Mouse (Mus musculus) G1E (cell line): ENCODE results near the gene Parva. TPM values are rescaled to one million over a fixed set of nuclear protein-coding genes. Genes with fewer than 3 reads are reported as not detected.

Experiments
- ATAC-seq: 2 replicates; pipeline ENCODE4 v1.8.0; 2016; ENCODE audit warnings: mild to moderate bottlenecking; ENCODE audit not compliant: insufficient number of reproducible peaks, poor library complexity, low FRiP score, severe bottlenecking; ENCODE audit errors: extremely low read depth
- DNase-seq: peaks from one replicate; pipeline ENCODE4 v3.0.0; 2012; ENCODE audit warnings: low spot score
- H3K27me3 ChIP-seq: 2 replicates; pipeline ENCODE4 v1.6.1; 2012; ENCODE audit warnings: mild to moderate bottlenecking, low read length, inconsistent platforms; ENCODE audit not compliant: insufficient read depth
- H3K36me3 ChIP-seq: replicated peaks from 2 replicates; pipeline ENCODE3; 2012; ENCODE audit warnings: mild to moderate bottlenecking, inconsistent platforms
- H3K4me1 ChIP-seq: 2 replicates; pipeline ENCODE4 v1.6.1; 2012; ENCODE audit warnings: low read depth, low read length, inconsistent platforms, mixed read lengths; ENCODE audit not compliant: insufficient read depth
- H3K4me3 ChIP-seq: 2 replicates; pipeline ENCODE4 v1.5.1; 2012; ENCODE audit warnings: low read depth, mild to moderate bottlenecking, inconsistent platforms, low read length, moderate library complexity, mixed read lengths
- H3K9me3 ChIP-seq: replicated peaks from 2 replicates; pipeline ENCODE4 v1.6.1; 2012; ENCODE audit warnings: inconsistent platforms
- CTCF ChIP-seq: IDR thresholded peaks from 2 replicates; pipeline ENCODE4 v1.5.1; 2012; ENCODE audit warnings: low read depth, low read length, inconsistent platforms, mixed read lengths
- GATA1 ChIP-seq: IDR thresholded peaks from 2 replicates; pipeline ENCODE4 v1.6.1; 2012; ENCODE audit warnings: borderline replicate concordance, low read length, inconsistent platforms, mixed read lengths
- GATA2 ChIP-seq: IDR thresholded peaks from 2 replicates; pipeline ENCODE4 v1.6.1; 2012; ENCODE audit warnings: low read depth, low read length, inconsistent platforms, borderline replicate concordance
- POLR2AphosphoS5 ChIP-seq: IDR thresholded peaks from 2 replicates; pipeline ENCODE4 v1.6.1; 2012; ENCODE audit warnings: low read depth, low read length, inconsistent platforms; ENCODE audit not compliant: insufficient replicate concordance
- TAL1 ChIP-seq: conservative IDR thresholded peaks from 2 replicates; pipeline ENCODE4 v1.6.1; 2012; ENCODE audit warnings: low read depth, low read length, inconsistent platforms, mixed read lengths
- polyA plus RNA-seq: library from polyadenylated mRNA; stranded (reverse); fragments of >175 nt; gene quantifications from 2 replicates; pipeline ENCODE4 v1.2.3, GENCODE M21; 2012
- total RNA-seq, 2 experiments: library from RNA; stranded (forward) in 1 of 2; stranded (reverse) in 1 of 2; fragments of 200-1000 nt in 1 of 2; fragments of >200 nt in 1 of 2; fragmentation: Nextera tagmentation in 1 of 2; gene quantifications; 2 replicates each; pipeline ENCODE4 v1.2.3; 2014 to 2017

Gene Parva
- total and polyA plus RNA-seq, 3 experiments: 0.05 TPM; not detected in 2

GRCm38 (mm10) chr7:112498591-112499301 is 71.4 kb downstream of the Parva start:
- DNase-seq (no peak), ATAC-seq (no peak)
- Histone ChIP-seq H3K9me3 (peaks cover 21% of the 10 kb centered on the region), H3K4me3 (no peak overlapping the region), H3K4me1 (no peaks in the 10 kb centered on the region), H3K27me3 (no peaks in the 10 kb centered on the region), H3K36me3 (no peaks in the 10 kb centered on the region)
- no peak for TF ChIP-seq TAL1
- no peak for TF ChIP-seq CTCF
- TF ChIP-seq GATA1: no peak
- no peak for TF ChIP-seq GATA2
- TF ChIP-seq POLR2AphosphoS5: no peak

GRCm38 (mm10) chr7:112499453-112500133 is 72.3 kb downstream of the Parva start:
- TF ChIP-seq TAL1: no peak
- no peak for TF ChIP-seq GATA2
- no peak for TF ChIP-seq GATA1
- TF ChIP-seq POLR2AphosphoS5: no peak
- no peak for TF ChIP-seq CTCF
- H3K36me3 ChIP-seq: no peaks in the 10 kb centered on the region
- ATAC-seq (no peak), DNase-seq (no peak)
- H3K27me3 ChIP-seq: no peaks in the 10 kb centered on the region
- no peak overlapping the region for H3K4me3 ChIP-seq
- H3K4me1 ChIP-seq: no peaks in the 10 kb centered on the region
- H3K9me3 ChIP-seq: peaks cover 23% of the 10 kb centered on the region

GRCm38 (mm10) chr7:112500134-112500490 is 72.8 kb downstream of the Parva start:
- Histone ChIP-seq H3K9me3 (peaks cover 19% of the 10 kb centered on the region), H3K36me3 (no peaks in the 10 kb centered on the region), H3K4me3 (no peak overlapping the region), H3K4me1 (no peaks in the 10 kb centered on the region), H3K27me3 (no peaks in the 10 kb centered on the region)
- no peak for TF ChIP-seq GATA2
- TF ChIP-seq TAL1: no peak
- TF ChIP-seq GATA1: no peak
- TF ChIP-seq CTCF: no peak
- no peak for TF ChIP-seq POLR2AphosphoS5
- ATAC-seq: no peak
- no peak for DNase-seq

- DNase-seq (no peak), ATAC-seq (no peak)
- Histone ChIP-seq H3K4me1 (no peaks in the 10 kb centered on the region), H3K4me3 (no peak overlapping the region), H3K27me3 (no peaks in the 10 kb centered on the region), H3K9me3 (peaks cover 24% of the 10 kb centered on the region), H3K36me3 (no peaks in the 10 kb centered on the region)
- TF ChIP-seq GATA2 (no peak), TAL1 (no peak), CTCF (no peak), POLR2AphosphoS5 (no peak), GATA1 (no peak)
Observed at GRCm38 (mm10) chr7:112502050-112502809, 74.9 kb downstream of the Parva start.

- Histone ChIP-seq H3K4me1 (no peaks in the 10 kb centered on the region), H3K27me3 (no peaks in the 10 kb centered on the region), H3K9me3 (peaks cover 30% of the 10 kb centered on the region), H3K36me3 (no peaks in the 10 kb centered on the region), H3K4me3 (no peak overlapping the region)
- no peak for TF ChIP-seq CTCF
- TF ChIP-seq POLR2AphosphoS5: no peak
- DNase-seq: no peak
- no peak for ATAC-seq
Observed at GRCm38 (mm10) chr7:112502845-112503244, 75.5 kb downstream of the Parva start.

GRCm38 (mm10) chr7:112503448-112503847 is 76.1 kb downstream of the Parva start:
- peaks cover 36% of the 10 kb centered on the region for H3K9me3 ChIP-seq
- TF ChIP-seq GATA2 (no peak), GATA1 (no peak), TAL1 (no peak), CTCF (no peak), POLR2AphosphoS5 (no peak)
- H3K27me3 ChIP-seq: no peaks in the 10 kb centered on the region
- DNase-seq: no peak
- no peaks in the 10 kb centered on the region for H3K36me3 ChIP-seq
- H3K4me3 ChIP-seq: no peak overlapping the region
- ATAC-seq: no peak
- H3K4me1 ChIP-seq: no peaks in the 10 kb centered on the region
